Mouse (Mus musculus): Measurements from ENCODE around the gene Mecom.

- TF ChIP-seq CTCF (IDR thresholded peaks at IDR 0.05; ENCODE audit: control insufficient read depth, insufficient read depth, insufficient replicate concordance, low read depth, low read length) (no peak), POLR2A (IDR thresholded peaks at IDR 0.05; ENCODE audit: control insufficient read depth, low read depth, low read length) (no peak)
Measured at GRCm38 (mm10) chr3:29991523-29991922, 556.3 kb downstream of the Mecom start.
